Mouse (Mus musculus): Measurements from ENCODE around the gene Itga8. TPM values are rescaled to one million over a fixed set of nuclear protein-coding genes. Genes with fewer than 3 reads are reported as not detected.

The Itga8 gene
- polyA plus RNA-seq, 1 experiment, result 1.1 TPM

DNA sequence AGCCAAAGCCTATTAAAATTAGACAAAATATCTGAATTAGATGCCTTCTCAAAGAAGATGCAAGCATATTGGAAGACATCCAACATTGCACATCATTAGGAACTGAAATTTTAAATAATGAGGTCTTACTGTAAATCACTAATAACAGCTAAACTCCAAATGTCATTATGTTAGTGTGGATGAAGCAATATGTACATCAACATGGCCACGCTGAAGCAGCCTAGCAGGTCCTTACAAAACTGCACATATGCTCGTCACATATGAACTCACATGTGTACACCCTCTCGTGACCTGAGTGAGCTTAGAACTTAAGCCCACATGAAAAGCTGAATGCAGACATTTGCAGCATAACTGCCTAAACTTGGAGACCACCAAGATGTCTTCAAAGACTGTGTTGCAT, 66.4 kb downstream of the Itga8 start:
- Histone ChIP-seq H3K27ac (ENCODE audit: control insufficient read depth, insufficient read depth, low read length) (no peak overlapping the region), H3K36me3 (ENCODE audit: control insufficient read depth, insufficient read depth, low read length) (no peaks in the 10 kb centered on the region), H3K4me3 (ENCODE audit: control insufficient read depth, insufficient read depth, low read length) (no peak overlapping the region), H3K4me1 (replicated peaks; ENCODE audit: control insufficient read depth, insufficient read depth, low read length) (no peaks in the 10 kb centered on the region), H3K27me3 (ENCODE audit: control insufficient read depth, insufficient read depth, low read length) (no peaks in the 10 kb centered on the region)
- no peak for DNase-seq
- 95% methylated on average over 3 of the region's 3 CpGs for WGBS
- no peak for TF ChIP-seq POLR2A (IDR thresholded peaks at IDR 0.05; ENCODE audit: control insufficient read depth, extremely low read depth, insufficient read depth, low read length, poor library complexity)
- no peak for TF ChIP-seq CTCF (IDR thresholded peaks at IDR 0.05; ENCODE audit: borderline replicate concordance, control insufficient read depth, extremely low read depth, insufficient read depth, low read length, poor library complexity)

DNA sequence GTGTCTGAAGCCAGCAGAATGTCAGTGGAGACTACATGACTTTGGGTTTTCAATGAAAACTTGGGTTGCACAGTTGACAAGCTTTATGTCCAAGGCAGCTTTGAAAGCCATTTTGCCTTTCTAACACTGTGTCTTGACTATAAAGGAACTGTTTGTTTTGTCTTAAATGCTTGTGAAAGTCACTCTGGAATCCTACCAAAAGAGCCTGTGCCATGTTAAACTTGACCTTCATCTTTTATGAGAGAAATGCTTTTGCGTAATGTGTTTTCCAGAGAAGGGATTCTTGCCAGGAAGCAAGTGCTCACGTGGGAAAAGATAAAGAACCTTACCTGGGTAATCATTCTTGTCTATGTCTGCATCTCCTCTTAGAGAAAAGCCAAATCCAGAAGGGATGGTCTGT, 72.0 kb downstream of the Itga8 start:
- Histone ChIP-seq H3K4me3 (ENCODE audit: control insufficient read depth, insufficient read depth, low read length) (no peak overlapping the region), H3K27ac (ENCODE audit: control insufficient read depth, insufficient read depth, low read length) (no peak overlapping the region), H3K36me3 (ENCODE audit: control insufficient read depth, insufficient read depth, low read length) (no peaks in the 10 kb centered on the region), H3K4me1 (replicated peaks; ENCODE audit: control insufficient read depth, insufficient read depth, low read length) (no peaks in the 10 kb centered on the region), H3K27me3 (ENCODE audit: control insufficient read depth, insufficient read depth, low read length) (no peaks in the 10 kb centered on the region)
- WGBS, result 98% methylated on average over 2 of the region's 2 CpGs
- DNase-seq, result no peak
- TF ChIP-seq CTCF (IDR thresholded peaks at IDR 0.05; ENCODE audit: borderline replicate concordance, control insufficient read depth, extremely low read depth, insufficient read depth, low read length, poor library complexity), result no peak
- TF ChIP-seq POLR2A (IDR thresholded peaks at IDR 0.05; ENCODE audit: control insufficient read depth, extremely low read depth, insufficient read depth, low read length, poor library complexity), result no peak

DNA sequence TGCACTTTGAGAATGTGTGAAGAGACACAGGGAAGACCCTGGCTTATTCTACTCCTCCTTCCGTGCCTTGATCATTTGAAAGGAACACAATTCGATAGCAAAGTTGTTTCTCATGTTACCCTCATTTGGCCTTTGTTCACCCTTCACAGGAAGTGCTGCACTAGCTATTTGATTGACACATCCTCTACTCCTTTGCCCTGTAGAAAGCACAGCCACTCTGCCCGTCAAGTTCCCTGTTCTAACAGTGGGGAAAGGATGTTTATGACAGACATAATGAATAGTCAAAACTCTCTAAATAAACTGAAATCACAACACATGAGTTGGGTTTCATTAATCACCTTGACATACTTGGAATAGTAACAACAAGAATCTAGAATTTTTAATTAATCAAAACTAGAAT, 73.4 kb downstream of the Itga8 start:
- no peaks in the 10 kb centered on the region for H3K27me3 ChIP-seq (ENCODE audit: control insufficient read depth, insufficient read depth, low read length)
- no peak overlapping the region for H3K4me3 ChIP-seq (ENCODE audit: control insufficient read depth, insufficient read depth, low read length)
- no peak for TF ChIP-seq POLR2A (IDR thresholded peaks at IDR 0.05; ENCODE audit: control insufficient read depth, extremely low read depth, insufficient read depth, low read length, poor library complexity)
- H3K4me1 ChIP-seq (replicated peaks; ENCODE audit: control insufficient read depth, insufficient read depth, low read length), result no peaks in the 10 kb centered on the region
- WGBS, result 31% methylated on average over 3 of the region's 3 CpGs
- no peak for DNase-seq
- H3K36me3 ChIP-seq (ENCODE audit: control insufficient read depth, insufficient read depth, low read length), result no peaks in the 10 kb centered on the region
- no peak overlapping the region for H3K27ac ChIP-seq (ENCODE audit: control insufficient read depth, insufficient read depth, low read length)

DNA sequence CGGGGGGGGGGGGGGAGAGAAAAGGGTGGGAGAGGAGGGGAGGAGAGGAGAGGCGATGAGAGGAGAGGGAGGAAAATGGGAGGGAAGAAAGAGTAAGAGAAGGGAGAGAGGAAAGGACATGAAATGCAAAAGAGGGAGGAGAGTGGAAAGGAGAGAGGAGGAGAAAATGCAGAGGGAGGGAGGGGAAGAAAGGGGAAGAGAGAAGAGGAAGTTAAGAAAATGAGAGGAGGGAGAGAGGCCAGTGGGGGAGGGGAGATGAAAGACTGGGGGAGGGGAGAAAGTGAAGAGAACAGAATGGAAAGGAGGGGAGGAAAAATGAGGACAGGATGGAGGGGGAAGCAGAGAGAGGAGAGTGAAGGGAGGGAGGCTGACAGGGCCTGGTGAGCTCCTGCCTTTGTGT, 74.5 kb downstream of the Itga8 start:
- TF ChIP-seq CTCF (IDR thresholded peaks at IDR 0.05; ENCODE audit: borderline replicate concordance, control insufficient read depth, extremely low read depth, insufficient read depth, low read length, poor library complexity) (no peak), POLR2A (IDR thresholded peaks at IDR 0.05; ENCODE audit: control insufficient read depth, extremely low read depth, insufficient read depth, low read length, poor library complexity) (no peak)
- H3K4me1 ChIP-seq (replicated peaks; ENCODE audit: control insufficient read depth, insufficient read depth, low read length), result no peaks in the 10 kb centered on the region

DNA sequence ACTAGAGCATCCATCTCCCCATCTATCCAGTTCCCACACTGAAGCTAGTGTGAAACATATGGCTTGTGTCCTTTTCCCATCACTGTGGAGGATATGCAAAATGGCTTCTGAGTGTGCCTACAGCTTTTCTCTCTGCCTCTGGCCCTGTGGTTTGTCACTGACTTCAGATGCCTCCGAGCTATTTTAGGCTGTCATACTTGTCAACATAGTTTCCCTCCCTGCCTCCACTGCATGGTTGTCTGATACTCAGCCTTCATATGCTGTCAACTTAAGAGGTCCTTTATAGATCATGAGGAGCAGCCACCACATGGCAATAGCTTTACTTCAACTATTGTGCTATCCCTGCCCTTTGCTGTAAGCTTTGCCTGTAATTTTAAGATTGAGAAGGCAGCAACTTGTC, 75.4 kb downstream of the Itga8 start:
- no peaks in the 10 kb centered on the region for H3K36me3 ChIP-seq (ENCODE audit: control insufficient read depth, insufficient read depth, low read length)
- no peaks in the 10 kb centered on the region for H3K27me3 ChIP-seq (ENCODE audit: control insufficient read depth, insufficient read depth, low read length)
- H3K4me1 ChIP-seq (replicated peaks; ENCODE audit: control insufficient read depth, insufficient read depth, low read length), result no peaks in the 10 kb centered on the region
- WGBS, result 45% methylated on average over 1 of the region's 1 CpGs
- no peak overlapping the region for H3K27ac ChIP-seq (ENCODE audit: control insufficient read depth, insufficient read depth, low read length)
- no peak overlapping the region for H3K4me3 ChIP-seq (ENCODE audit: control insufficient read depth, insufficient read depth, low read length)
- no peak for DNase-seq
- TF ChIP-seq CTCF (IDR thresholded peaks at IDR 0.05; ENCODE audit: borderline replicate concordance, control insufficient read depth, extremely low read depth, insufficient read depth, low read length, poor library complexity) (no peak), POLR2A (IDR thresholded peaks at IDR 0.05; ENCODE audit: control insufficient read depth, extremely low read depth, insufficient read depth, low read length, poor library complexity) (no peak)

More for the DNA sequence above, 74.5 kb downstream of the Itga8 start:
- Histone ChIP-seq H3K27ac (ENCODE audit: control insufficient read depth, insufficient read depth, low read length) (no peak overlapping the region), H3K27me3 (ENCODE audit: control insufficient read depth, insufficient read depth, low read length) (no peaks in the 10 kb centered on the region), H3K4me3 (ENCODE audit: control insufficient read depth, insufficient read depth, low read length) (no peak overlapping the region), H3K36me3 (ENCODE audit: control insufficient read depth, insufficient read depth, low read length) (no peaks in the 10 kb centered on the region)
- no peak for DNase-seq
- WGBS, result 68% methylated on average over 2 of the region's 2 CpGs

DNA sequence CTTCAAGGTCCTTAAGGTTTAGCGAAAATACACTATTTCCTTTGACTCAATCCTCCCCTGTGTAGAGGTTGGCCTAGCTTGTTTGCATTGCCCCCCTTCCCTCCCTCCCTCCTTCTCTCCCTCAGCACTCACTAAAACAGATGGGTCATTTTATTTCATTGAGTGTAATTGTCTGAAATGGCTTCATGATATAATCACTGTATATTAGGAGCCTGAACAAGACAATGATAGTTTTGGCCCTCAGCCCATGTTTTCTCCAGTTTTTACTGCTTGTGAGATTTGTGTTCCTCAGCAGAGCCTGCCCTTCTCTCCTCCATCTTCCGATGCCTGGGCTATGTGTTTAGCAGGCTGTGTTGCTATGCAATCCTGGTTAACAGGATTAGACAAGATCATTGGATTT, 80.1 kb downstream of the Itga8 start:
- Histone ChIP-seq H3K4me1 (replicated peaks; ENCODE audit: control insufficient read depth, insufficient read depth, low read length) (no peaks in the 10 kb centered on the region), H3K4me3 (ENCODE audit: control insufficient read depth, insufficient read depth, low read length) (no peak overlapping the region), H3K36me3 (ENCODE audit: control insufficient read depth, insufficient read depth, low read length) (no peaks in the 10 kb centered on the region), H3K27ac (ENCODE audit: control insufficient read depth, insufficient read depth, low read length) (no peak overlapping the region), H3K27me3 (ENCODE audit: control insufficient read depth, insufficient read depth, low read length) (no peaks in the 10 kb centered on the region)
- WGBS, result 94% methylated on average over 2 of the region's 2 CpGs
- no peak for TF ChIP-seq CTCF (IDR thresholded peaks at IDR 0.05; ENCODE audit: borderline replicate concordance, control insufficient read depth, extremely low read depth, insufficient read depth, low read length, poor library complexity)
- no peak for TF ChIP-seq POLR2A (IDR thresholded peaks at IDR 0.05; ENCODE audit: control insufficient read depth, extremely low read depth, insufficient read depth, low read length, poor library complexity)
- DNase-seq, result no peak

DNA sequence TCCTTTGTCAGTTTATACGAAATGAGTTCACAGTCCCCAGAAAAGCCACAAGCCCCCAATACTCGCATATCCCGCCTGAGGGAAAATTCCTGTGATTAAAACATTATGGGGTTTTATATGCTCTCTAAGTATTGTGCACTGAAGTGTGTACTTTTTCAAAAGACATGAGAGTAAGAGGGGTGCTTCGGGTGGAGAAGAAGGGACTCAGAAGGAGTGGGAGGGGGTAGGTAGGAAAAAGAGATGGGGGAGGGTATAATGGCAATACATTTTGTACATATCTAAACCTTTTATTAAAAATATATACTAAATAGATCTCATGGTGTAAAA, 88.3 kb downstream of the Itga8 start:
- no peak for DNase-seq
- Histone ChIP-seq H3K36me3 (ENCODE audit: control insufficient read depth, insufficient read depth, low read length) (no peaks in the 10 kb centered on the region), H3K4me3 (ENCODE audit: control insufficient read depth, insufficient read depth, low read length) (no peak overlapping the region), H3K27ac (ENCODE audit: control insufficient read depth, insufficient read depth, low read length) (no peak overlapping the region), H3K27me3 (ENCODE audit: control insufficient read depth, insufficient read depth, low read length) (no peaks in the 10 kb centered on the region), H3K4me1 (replicated peaks; ENCODE audit: control insufficient read depth, insufficient read depth, low read length) (no peaks in the 10 kb centered on the region)
- 83% methylated on average over 4 of the region's 4 CpGs for WGBS
- TF ChIP-seq CTCF (IDR thresholded peaks at IDR 0.05; ENCODE audit: borderline replicate concordance, control insufficient read depth, extremely low read depth, insufficient read depth, low read length, poor library complexity) (no peak), POLR2A (IDR thresholded peaks at IDR 0.05; ENCODE audit: control insufficient read depth, extremely low read depth, insufficient read depth, low read length, poor library complexity) (no peak)

Data from thymus, adult 2 months (tissue).